Mouse (Mus musculus): ENCODE measurements around the gene Exosc6. TPM values are rescaled to one million over a fixed set of nuclear protein-coding genes. Genes with fewer than 3 reads are reported as not detected.
"Not testable (repeated sequence)": the region's sequence is repeated elsewhere in the genome, so short reads cannot be mapped to it uniquely, and the experiment has no call there.

The Exosc6 gene
- polyA plus RNA-seq, 1 experiment from 2014 or later, result 27.8 TPM

GRCm38 (mm10) chr8:111093865-111094718 lies 38.0 kb downstream of the Exosc6 start, which contains the start of gene Pdpr:
TSS of gene Pdpr (plus strand) at chr8:111094630.
- no peak for TF ChIP-seq CTCF (IDR thresholded peaks at IDR 0.05; ENCODE audit: low read depth)
- H3K27ac ChIP-seq (ENCODE audit: low read depth), result no peak within 1 kb of the TSS
- 7% methylated on average over 53 of the region's 72 CpGs for WGBS
- peak within 1 kb of the TSS; percentile 81 for H3K4me2 ChIP-seq
- no peaks in the 10 kb centered on the region for H3K36me3 ChIP-seq (ENCODE audit: insufficient read depth)
- H3K4me1 ChIP-seq (ENCODE audit: insufficient read depth), result peaks cover 3% of the 10 kb centered on the region; the same call in 1 of the 2 replicates
- no peaks in the 10 kb centered on the region for H3K27me3 ChIP-seq (ENCODE audit: insufficient read depth, low read length)
- ATAC-seq (ENCODE audit: insufficient read depth) (peak; percentile 95), DNase-seq (peak; percentile 91)
- H3K9me3 ChIP-seq (ENCODE audit: low read depth, low read length), result no peaks in the 10 kb centered on the region
- peak within 1 kb of the TSS; percentile 58 for H3K4me3 ChIP-seq (ENCODE audit: low read depth, low read length)
- H3K9ac ChIP-seq, result peak within 1 kb of the TSS; percentile 63

DNA sequence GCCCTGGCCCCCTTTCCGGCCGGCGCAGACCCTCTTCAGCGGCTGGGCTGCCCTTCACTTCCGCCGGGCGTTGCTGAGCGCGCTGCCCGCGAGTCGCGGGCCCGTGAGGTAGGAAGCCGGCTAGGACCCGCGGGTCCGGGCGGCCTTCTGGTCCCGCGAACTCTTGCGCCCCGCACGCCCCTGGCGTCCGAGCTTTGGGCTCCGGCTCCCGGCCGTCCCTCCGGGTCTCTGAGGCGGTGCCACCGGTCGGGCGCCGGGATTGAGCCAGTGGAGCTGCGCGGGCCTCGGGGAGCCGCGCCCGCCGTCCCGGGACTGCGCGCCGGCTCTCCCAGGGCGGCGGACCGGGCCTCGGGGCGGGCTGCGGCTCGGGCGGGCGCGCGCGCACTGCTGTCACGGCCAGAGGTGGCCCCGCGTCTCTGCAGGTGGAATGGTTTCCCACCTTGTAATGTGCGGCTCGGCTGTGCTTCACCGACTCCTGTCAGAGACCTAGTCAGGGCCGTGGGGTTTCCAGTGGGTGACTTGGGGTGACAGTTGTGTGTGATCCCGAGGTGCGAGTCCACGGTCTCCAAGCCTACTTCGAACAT lies 38.7 kb downstream of the Exosc6 start:
- Histone ChIP-seq H3K9ac (peak overlapping the region; percentile 63), H3K4me2 (peak overlapping the region; percentile 81), H3K4me3 (ENCODE audit: low read depth, low read length) (peak overlapping the region; percentile 58)
- WGBS, result 1% methylated on average over 50 of the region's 69 CpGs
- not testable (repeated sequence) for H3K4me1 ChIP-seq (ENCODE audit: insufficient read depth); H3K9me3 ChIP-seq (ENCODE audit: low read depth, low read length); H3K27ac ChIP-seq (ENCODE audit: low read depth); ATAC-seq (ENCODE audit: insufficient read depth); H3K36me3 ChIP-seq (ENCODE audit: insufficient read depth); H3K27me3 ChIP-seq (ENCODE audit: insufficient read depth, low read length)
- peak; percentile 5 for DNase-seq

Small RNA genes lying within 50 kb of the gene (microRNA-seq; reads per million reads assigned to microRNA genes)
- gene Gm24103 (ENCODE audit: borderline number of aligned reads), result not detected
- not detected for gene Mir3473d (ENCODE audit: borderline number of aligned reads)

Other genes starting within 250 kb of the Exosc6 start
- 70.9 and 71.0 TPM in 2 replicates for gene Cog4, start 209.7 kb upstream of the Exosc6 start, polyA plus RNA-seq (2014; fragmentation: Nextera tagmentation; extraction: Ambion mirVana)
- gene Sf3b3, start 209.6 kb upstream of the Exosc6 start, polyA plus RNA-seq (2014; fragmentation: Nextera tagmentation; extraction: Ambion mirVana), result 168 and 174 TPM in 2 replicates
- 9.0 and 11.5 TPM in 2 replicates for gene Fuk, start 153.9 kb upstream of the Exosc6 start, polyA plus RNA-seq (2014; fragmentation: Nextera tagmentation; extraction: Ambion mirVana)
- gene St3gal2, start 136.4 kb upstream of the Exosc6 start, polyA plus RNA-seq (2014; fragmentation: Nextera tagmentation; extraction: Ambion mirVana), result 11.3 and 13.0 TPM in 2 replicates
- gene Ddx19a, start 58.5 kb upstream of the Exosc6 start, polyA plus RNA-seq (2014; fragmentation: Nextera tagmentation; extraction: Ambion mirVana), result 19.1 and 21.0 TPM in 2 replicates
- gene Ddx19b, start 24.6 kb upstream of the Exosc6 start, polyA plus RNA-seq (2014; fragmentation: Nextera tagmentation; extraction: Ambion mirVana), result 7.2 and 7.8 TPM in 2 replicates
- gene Aars, start 23.2 kb upstream of the Exosc6 start, polyA plus RNA-seq (2014; fragmentation: Nextera tagmentation; extraction: Ambion mirVana), result 66.1 and 66.9 TPM in 2 replicates
- not detected in 2 replicates for gene Clec18a, start 36.1 kb downstream of the Exosc6 start, polyA plus RNA-seq (2014; fragmentation: Nextera tagmentation; extraction: Ambion mirVana)
- 7.1 and 9.1 TPM in 2 replicates for gene Pdpr, start 38.3 kb downstream of the Exosc6 start, polyA plus RNA-seq (2014; fragmentation: Nextera tagmentation; extraction: Ambion mirVana)
- 97.0 and 99.2 TPM in 2 replicates for gene Glg1, start 202.9 kb downstream of the Exosc6 start, polyA plus RNA-seq (2014; fragmentation: Nextera tagmentation; extraction: Ambion mirVana)
- gene Rfwd3, start 243.9 kb downstream of the Exosc6 start, polyA plus RNA-seq (2014; fragmentation: Nextera tagmentation; extraction: Ambion mirVana), result 76.7 and 82.6 TPM in 2 replicates